Mouse (Mus musculus): ENCODE data around the gene Fndc10. TPM values are rescaled to one million over a fixed set of nuclear protein-coding genes. Genes with fewer than 3 reads are reported as not detected.
"Not testable (repeated sequence)": the region's sequence is repeated elsewhere in the genome, so short reads cannot be mapped to it uniquely, and the experiment has no call there.

The Fndc10 gene
- total RNA-seq, 1 experiment from 2014 or later, result 34.8 TPM

DNA sequence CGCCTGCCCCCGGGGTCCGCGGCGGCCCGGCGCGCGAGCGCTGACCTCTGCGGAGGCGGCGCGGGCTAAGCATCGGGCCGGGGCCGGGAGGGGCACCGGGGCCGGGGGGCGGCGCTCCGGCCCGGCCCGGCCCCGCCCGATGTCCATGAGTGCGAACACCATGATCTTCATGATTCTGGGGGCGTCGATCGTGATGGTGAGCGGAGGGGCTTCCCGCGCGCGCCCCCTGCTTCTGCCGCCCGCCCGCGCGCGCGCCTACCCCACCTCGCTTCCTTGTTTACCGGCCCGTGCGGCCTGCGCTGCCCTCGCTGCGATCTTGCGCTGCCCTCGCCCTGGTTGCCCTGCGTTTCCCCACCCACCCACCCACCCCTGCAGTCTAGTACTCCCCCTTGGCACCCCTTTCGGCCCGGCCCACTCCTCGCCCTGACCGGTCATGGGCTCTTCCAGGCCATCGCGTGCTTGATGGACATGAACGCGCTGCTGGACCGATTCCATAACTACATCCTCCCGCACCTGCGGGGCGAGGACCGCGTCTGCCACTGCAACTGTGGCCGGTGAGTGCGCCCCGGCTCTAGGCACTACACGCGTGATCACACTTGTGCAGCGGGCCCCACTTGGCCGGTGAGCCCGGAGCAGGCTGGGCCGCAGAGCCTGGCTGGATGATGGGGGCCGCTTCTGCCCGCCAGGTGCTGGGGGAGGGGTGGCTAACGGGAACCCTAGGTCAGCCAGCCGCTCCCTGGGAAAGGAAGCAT is 41.0 kb downstream of the Fndc10 start:
- DNase-seq, result peak; percentile 71

GRCm38 (mm10) chr4:155735788-155736187 is 41.6 kb downstream of the Fndc10 start:
- no peak for DNase-seq

DNA sequence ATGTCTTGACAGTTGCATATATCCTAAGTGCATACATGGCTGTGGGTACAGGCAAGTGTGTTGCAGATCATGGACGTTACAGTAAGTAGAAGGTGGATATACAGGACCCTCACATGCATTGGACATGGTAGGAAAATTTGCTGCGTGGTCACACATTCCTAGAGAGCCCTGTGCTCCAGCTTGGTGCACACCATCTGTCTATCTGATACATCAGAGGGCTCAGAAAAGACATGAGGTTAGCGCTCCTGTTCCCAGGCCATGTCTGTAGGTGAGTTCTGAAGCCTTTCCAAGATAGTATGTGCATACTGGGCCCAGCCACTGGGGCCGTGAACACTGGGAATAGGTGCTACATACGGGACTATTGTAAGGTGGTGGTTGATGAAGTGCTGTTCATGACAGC is 42.3 kb downstream of the Fndc10 start:
- DNase-seq, result no peak

- DNase-seq, result no peak
Observed at GRCm38 (mm10) chr4:155738262-155738661, 44.1 kb downstream of the Fndc10 start.

- no peak for DNase-seq
Observed at GRCm38 (mm10) chr4:155739152-155739551, 45.0 kb downstream of the Fndc10 start.

GRCm38 (mm10) chr4:155739741-155740636 is 45.8 kb downstream of the Fndc10 start:
- peak; percentile 35 for DNase-seq

DNA sequence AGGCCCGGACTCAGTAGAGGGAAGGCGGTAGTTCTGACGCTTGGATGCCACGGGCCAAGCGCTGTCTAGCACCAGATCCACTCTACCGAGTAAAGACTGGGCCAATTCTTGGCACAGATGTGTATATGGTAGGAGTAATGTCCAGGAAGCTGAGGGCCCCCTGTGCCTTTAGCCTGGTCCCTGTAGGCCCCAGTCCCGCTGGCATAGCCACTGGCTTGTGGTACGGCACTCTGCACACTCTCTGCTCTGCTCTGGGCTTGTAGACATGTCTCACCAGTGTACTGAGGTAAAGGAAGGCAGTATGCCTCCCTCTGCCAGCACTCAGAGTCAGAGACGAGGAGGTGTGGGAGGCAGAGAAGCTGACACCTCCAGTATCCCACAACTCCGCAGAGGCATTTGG is 46.5 kb downstream of the Fndc10 start:
- not testable (repeated sequence) for DNase-seq

DNA sequence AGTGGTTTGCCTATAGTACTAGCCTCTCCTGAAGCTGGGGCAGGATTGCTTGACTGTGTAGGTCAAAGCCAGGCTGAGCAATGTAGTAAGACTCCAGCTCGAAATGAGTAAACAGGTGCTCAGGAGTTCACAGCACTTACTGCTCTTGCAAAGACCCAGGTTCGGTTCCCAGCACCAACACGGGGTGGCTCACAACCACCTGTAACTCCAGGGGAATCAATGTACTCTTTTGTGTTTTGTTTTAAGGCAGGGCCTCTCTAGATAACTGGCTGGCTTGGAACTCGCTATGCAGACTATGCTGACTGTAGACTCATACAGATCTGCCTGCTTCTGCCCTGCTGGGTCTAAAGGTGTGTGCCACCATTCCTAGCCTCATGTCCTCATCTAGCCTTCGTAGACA is 48.5 kb downstream of the Fndc10 start:
- no peak for DNase-seq

DNA sequence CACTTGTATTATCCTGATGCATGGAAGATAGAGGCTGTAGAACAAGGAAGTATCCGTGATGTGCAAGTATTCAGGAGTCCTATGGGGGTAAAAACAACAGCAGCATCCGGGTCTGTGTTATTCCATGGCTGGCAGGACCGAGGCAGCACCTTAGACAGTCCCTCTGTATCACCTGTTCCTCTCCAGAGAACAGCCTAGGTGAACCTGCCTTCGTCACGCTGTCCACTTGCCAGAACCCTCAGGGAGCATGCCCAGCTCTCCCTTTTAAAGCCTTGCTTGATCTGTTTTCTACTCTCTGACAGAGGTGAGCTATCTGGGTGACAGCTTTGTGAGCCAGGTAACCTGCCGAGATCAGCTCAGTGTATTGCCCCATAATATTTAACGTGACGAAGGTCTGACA is 50.3 kb downstream of the Fndc10 start:
- DNase-seq, result no peak

- no peak for DNase-seq
Observed at GRCm38 (mm10) chr4:155745136-155745535, 51.0 kb downstream of the Fndc10 start.

Other genes with a start within 250 kb of the Fndc10 start
- gene Tmem52, start 225.2 kb upstream of the Fndc10 start, total RNA-seq (2021), result 11.4 and 14.8 TPM in 2 replicates
- gene Gnb1, start 203.0 kb upstream of the Fndc10 start, total RNA-seq (2021), result 389 and 418 TPM in 2 replicates
- 206 and 214 TPM in 2 replicates for gene Nadk, start 132.0 kb upstream of the Fndc10 start, total RNA-seq (2021)
- 25.8 and 30.1 TPM in 2 replicates for gene Slc35e2, start 92.9 kb upstream of the Fndc10 start, total RNA-seq (2021)
- gene Cdk11b, start 69.5 kb upstream of the Fndc10 start, total RNA-seq (2021), result 56.4 and 59.3 TPM in 2 replicates
- gene Gm10563, start 48.9 kb upstream of the Fndc10 start, total RNA-seq (2021), result not detected in 2 replicates
- gene Mmp23, start 41.0 kb upstream of the Fndc10 start, total RNA-seq (2021), result 10.0 and 11.5 TPM in 2 replicates
- 38.5 and 41.6 TPM in 2 replicates for gene Mib2, start 25.1 kb upstream of the Fndc10 start, total RNA-seq (2021)
- 94.3 and 97.0 TPM in 2 replicates for gene Ssu72, start 10.5 kb downstream of the Fndc10 start, total RNA-seq (2021)
- gene Tmem240, start 40.5 kb downstream of the Fndc10 start, total RNA-seq (2021), result 0.79 and 1.2 TPM in 2 replicates
- 117 and 127 TPM in 2 replicates for gene Atad3a, start 66.8 kb downstream of the Fndc10 start, total RNA-seq (2021)
- gene Vwa1, start 80.4 kb downstream of the Fndc10 start, total RNA-seq (2021), result 5.2 and 5.5 TPM in 2 replicates
- 0.79 and 0.82 TPM in 2 replicates for gene Tmem88b, start 91.5 kb downstream of the Fndc10 start, total RNA-seq (2021)
- gene Ankrd65, start 96.1 kb downstream of the Fndc10 start, total RNA-seq (2021), result not detected in 2 replicates
- gene Mrpl20, start 108.5 kb downstream of the Fndc10 start, total RNA-seq (2021), result 194 and 200 TPM in 2 replicates
- gene Ccnl2, start 118.1 kb downstream of the Fndc10 start, total RNA-seq (2021), result 106 and 112 TPM in 2 replicates
- 136 and 148 TPM in 2 replicates for gene Aurkaip1, start 136.9 kb downstream of the Fndc10 start, total RNA-seq (2021)
- gene Mxra8, start 145.3 kb downstream of the Fndc10 start, total RNA-seq (2021), result 40.6 and 44.3 TPM in 2 replicates
- gene Dvl1, start 153.1 kb downstream of the Fndc10 start, total RNA-seq (2021), result 54.8 and 66.4 TPM in 2 replicates
- gene Tas1r3, start 169.0 kb downstream of the Fndc10 start, total RNA-seq (2021), result 0.19 and 0.56 TPM in 2 replicates
- gene Cptp, start 175.1 kb downstream of the Fndc10 start, total RNA-seq (2021), result 18.4 and 21.6 TPM in 2 replicates
- gene Ints11, start 175.2 kb downstream of the Fndc10 start, total RNA-seq (2021), result 26.4 and 32.5 TPM in 2 replicates
- 30.8 and 33.9 TPM in 2 replicates for gene Pusl1, start 197.4 kb downstream of the Fndc10 start, total RNA-seq (2021)
- 20.3 and 25.6 TPM in 2 replicates for gene Acap3, start 197.5 kb downstream of the Fndc10 start, total RNA-seq (2021)
- 76.3 and 78.4 TPM in 2 replicates for gene Ube2j2, start 249.5 kb downstream of the Fndc10 start, total RNA-seq (2021)

Measured in adrenal gland, postnatal 14 days (tissue).